Mouse (Mus musculus) kidney, embryonic 16.5 days (tissue): ENCODE data around the gene Asrgl1. TPM values are rescaled to one million over a fixed set of nuclear protein-coding genes. Genes with fewer than 3 reads are reported as not detected.

Experiments used
- ATAC-seq: fragments of 200-750 bp; cut with Nextera tagmentation; 2 replicates; pipeline ENCODE4 v1.8.0; 2017; ENCODE audit warnings: moderate TSS enrichment; ENCODE audit not compliant: low FRiP score, low TSS enrichment
- H3K27ac ChIP-seq: fragments of 300-500 bp; sonication (generic); 2 replicates; pipeline ENCODE4 v1.5.1; 2014; ENCODE audit warnings: low read length
- H3K27me3 ChIP-seq: fragments of 300-500 bp; sonication (generic); 2 replicates; pipeline ENCODE4 v1.6.1; 2014; ENCODE audit warnings: low read length, control low read depth, mixed read lengths; ENCODE audit not compliant: insufficient read depth
- H3K36me3 ChIP-seq: fragments of 300-500 bp; sonication (generic); 2 replicates; pipeline ENCODE4 v1.6.1; 2014; ENCODE audit warnings: low read length, control low read depth, mixed read lengths; ENCODE audit not compliant: insufficient read depth
- H3K4me1 ChIP-seq: fragments of 300-500 bp; sonication (generic); 2 replicates; pipeline ENCODE4 v1.6.1; 2014; ENCODE audit warnings: low read length, control low read depth, mixed read lengths; ENCODE audit not compliant: insufficient read depth
- H3K4me2 ChIP-seq: fragments of 300-500 bp; sonication (generic); replicated peaks from 2 replicates; pipeline ENCODE4 v1.6.1; 2014; ENCODE audit warnings: low read depth, low read length
- H3K4me3 ChIP-seq: fragments of 300-500 bp; sonication (generic); 2 replicates; pipeline ENCODE4 v1.5.1; 2014; ENCODE audit warnings: mild to moderate bottlenecking, low read length
- H3K9ac ChIP-seq: fragments of 300-500 bp; sonication (generic); replicated peaks from 2 replicates; pipeline ENCODE4 v1.6.1; 2014; ENCODE audit warnings: low read length
- H3K9me3 ChIP-seq: fragments of 300-500 bp; sonication (generic); 2 replicates; pipeline ENCODE4 v1.6.1; 2016; ENCODE audit warnings: low read length, control low read depth
- WGBS: fragments of 180-500 bp; shearing (Covaris S2); extraction: QIAGEN DNeasy Blood & Tissue Kit; methylation state at CpG from one replicate; pipeline ENCODE4 v1.1.7; 2014; 5-methylcytosine and 5-hydroxymethylcytosine counted together
- polyA plus RNA-seq: library from polyadenylated mRNA; unstranded; fragments of >200 nt; fragmentation: Nextera tagmentation; extraction: Ambion mirVana; gene quantifications from 2 replicates; pipeline ENCODE4 v1.2.1, GENCODE M21; 2015

Gene Asrgl1
- polyA plus RNA-seq, 1 experiment from 2014 or later = 15.1 TPM

DNA sequence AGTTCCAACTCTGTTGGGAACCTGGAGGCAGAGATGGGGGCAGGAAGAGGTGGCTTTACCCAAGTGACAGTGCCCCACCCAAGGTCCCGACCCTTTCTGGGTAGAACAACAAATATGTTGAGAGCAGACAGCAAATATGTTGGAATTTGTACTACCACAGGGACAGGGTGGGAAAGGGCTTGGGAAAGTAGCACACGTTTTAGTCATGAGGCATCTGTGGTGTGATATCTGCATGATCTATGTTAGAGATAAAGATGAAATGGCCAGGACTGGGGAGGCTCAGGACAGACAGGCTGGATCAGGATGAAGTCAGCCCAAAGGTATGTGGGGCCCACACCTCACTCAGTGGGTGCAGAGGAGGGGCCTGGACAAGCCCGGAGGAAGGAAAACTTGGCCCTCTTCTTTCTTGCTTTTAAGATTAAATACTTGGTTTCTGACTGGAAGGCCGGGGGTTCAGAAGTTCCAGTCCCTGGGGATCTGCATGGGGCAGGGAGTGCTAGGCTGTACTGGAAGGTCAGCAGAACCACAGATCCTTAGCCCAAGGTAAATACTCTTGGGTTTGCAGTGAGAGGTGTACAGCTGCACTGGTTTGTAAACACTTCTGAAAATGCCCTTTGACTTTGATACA lies 28.6 kb downstream of the Asrgl1 start:
- Histone ChIP-seq H3K4me2 (no peak overlapping the region), H3K9ac (0 out of 2 replicates have a peak overlapping the region, but pooled peaks have one; percentile 12), H3K4me3 (no peak overlapping the region), H3K27me3 (no peaks in the 10 kb centered on the region), H3K9me3 (no peaks in the 10 kb centered on the region), H3K36me3 (no peaks in the 10 kb centered on the region), H3K27ac (peak overlapping the region; percentile 54), H3K4me1 (peaks cover 9% of the 10 kb centered on the region)
- peak; percentile 60; the same call in 1 of the 2 replicates for ATAC-seq
- WGBS = 39% methylated on average over 4 of the region's 4 CpGs

DNA sequence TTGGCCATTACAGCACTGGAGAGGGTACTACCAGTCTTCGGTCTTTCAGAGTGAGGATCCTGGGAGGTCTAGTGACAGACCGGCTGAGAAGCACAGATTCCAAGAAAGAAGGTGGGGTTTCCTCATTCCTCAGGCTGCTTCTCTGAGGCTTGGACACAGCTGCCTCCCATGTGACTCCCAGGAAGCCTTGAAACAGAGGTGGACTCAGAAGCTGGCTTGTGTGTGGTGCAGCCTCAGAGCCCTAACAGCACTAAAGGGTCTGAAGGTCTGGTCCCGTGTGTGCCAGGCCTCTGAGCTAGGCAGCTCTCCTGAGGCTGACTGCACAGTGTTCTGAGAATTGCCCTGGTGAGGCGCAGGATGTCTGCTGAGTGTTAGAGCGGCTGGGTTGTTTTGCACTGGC lies 29.3 kb downstream of the Asrgl1 start:
- Histone ChIP-seq H3K9ac (0 out of 2 replicates have a peak overlapping the region, but pooled peaks have one; percentile 12), H3K27ac (peak overlapping the region; percentile 54; the same call in 1 of the 2 replicates), H3K27me3 (no peaks in the 10 kb centered on the region), H3K4me3 (no peak overlapping the region), H3K4me2 (no peak overlapping the region), H3K9me3 (no peaks in the 10 kb centered on the region), H3K4me1 (peaks cover 9% of the 10 kb centered on the region), H3K36me3 (no peaks in the 10 kb centered on the region)
- 75% methylated on average over 5 of the region's 5 CpGs for WGBS
- ATAC-seq = no peak

DNA sequence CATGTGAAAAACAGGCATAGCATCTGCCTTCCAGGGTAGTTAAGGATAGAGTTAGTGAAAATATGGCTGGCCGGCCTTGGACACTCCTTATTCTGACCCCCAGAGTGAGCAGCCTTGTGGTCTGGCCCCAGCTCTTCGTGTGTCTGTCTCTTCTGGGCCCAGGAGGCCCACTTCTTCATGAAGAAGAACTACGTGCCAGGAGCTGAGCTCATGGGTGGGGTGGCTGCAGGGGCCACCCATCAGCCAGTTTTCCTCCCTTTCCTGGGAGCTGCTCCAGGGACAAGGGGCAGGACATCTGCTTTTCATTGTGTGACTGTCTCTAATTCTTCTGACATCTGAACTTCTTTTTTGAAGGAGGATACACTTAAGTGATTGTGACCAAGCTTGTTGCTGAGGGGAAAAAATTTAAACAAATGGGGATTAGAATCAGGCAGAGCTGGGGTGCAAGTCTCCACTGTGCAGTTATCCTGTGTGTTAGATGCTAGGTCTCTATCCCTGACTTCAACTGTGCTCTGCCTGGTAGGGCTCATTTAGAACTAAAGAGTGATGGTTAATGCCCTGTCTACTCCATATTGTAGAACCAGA lies 30.2 kb downstream of the Asrgl1 start:
- H3K9ac ChIP-seq = no peak overlapping the region
- no peaks in the 10 kb centered on the region for H3K27me3 ChIP-seq
- H3K4me1 ChIP-seq = peaks cover 9% of the 10 kb centered on the region
- H3K9me3 ChIP-seq = no peaks in the 10 kb centered on the region
- WGBS = 72% methylated on average over 3 of the region's 3 CpGs
- no peak overlapping the region for H3K4me2 ChIP-seq
- ATAC-seq = no peak
- H3K36me3 ChIP-seq = no peaks in the 10 kb centered on the region
- no peak overlapping the region for H3K27ac ChIP-seq
- no peak overlapping the region for H3K4me3 ChIP-seq

DNA sequence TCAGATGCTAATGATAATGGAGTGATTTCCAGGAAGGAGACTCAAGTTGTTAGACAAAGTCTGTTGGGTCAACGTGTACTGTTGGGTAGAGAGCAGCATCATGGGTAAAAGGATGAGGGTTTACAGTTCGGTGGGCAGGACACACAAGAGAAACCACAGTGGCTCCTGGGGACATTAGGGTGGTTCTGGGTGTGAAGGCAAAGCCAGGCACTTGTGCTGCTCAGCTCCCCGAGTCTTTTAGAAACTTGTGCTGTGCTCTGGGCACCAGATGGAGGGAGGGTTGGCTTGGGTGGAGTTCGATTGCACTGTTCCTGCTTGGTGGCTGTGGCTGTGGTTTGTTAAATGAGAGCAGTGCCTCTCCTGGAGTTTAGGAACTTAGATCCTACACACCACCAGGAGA lies 31.4 kb downstream of the Asrgl1 start:
- H3K4me3 ChIP-seq = no peak overlapping the region
- no peaks in the 10 kb centered on the region for H3K9me3 ChIP-seq
- H3K27me3 ChIP-seq = no peaks in the 10 kb centered on the region
- H3K36me3 ChIP-seq = no peaks in the 10 kb centered on the region
- no peak overlapping the region for H3K9ac ChIP-seq
- no peak overlapping the region for H3K27ac ChIP-seq
- H3K4me2 ChIP-seq = no peak overlapping the region
- 74% methylated on average over 4 of the region's 4 CpGs for WGBS
- peaks cover 9% of the 10 kb centered on the region for H3K4me1 ChIP-seq
- ATAC-seq = no peak

- 78% methylated on average over 2 of the region's 2 CpGs for WGBS
- no peaks in the 10 kb centered on the region for H3K27me3 ChIP-seq
- H3K4me1 ChIP-seq = no peaks in the 10 kb centered on the region
- H3K9me3 ChIP-seq = no peaks in the 10 kb centered on the region
- no peak overlapping the region for H3K27ac ChIP-seq
- ATAC-seq = no peak
- H3K36me3 ChIP-seq = no peaks in the 10 kb centered on the region
- no peak overlapping the region for H3K4me2 ChIP-seq
- no peak overlapping the region for H3K9ac ChIP-seq
- no peak overlapping the region for H3K4me3 ChIP-seq
Observed at GRCm38 (mm10) chr19:9101062-9101457, 34.4 kb downstream of the Asrgl1 start.

GRCm38 (mm10) chr19:9100297-9101061 lies 35.0 kb downstream of the Asrgl1 start:
- H3K27me3 ChIP-seq = no peaks in the 10 kb centered on the region
- H3K9me3 ChIP-seq = no peaks in the 10 kb centered on the region
- no peak overlapping the region for H3K27ac ChIP-seq
- H3K36me3 ChIP-seq = no peaks in the 10 kb centered on the region
- no peak overlapping the region for H3K4me3 ChIP-seq
- no peak overlapping the region for H3K4me2 ChIP-seq
- H3K4me1 ChIP-seq = no peaks in the 10 kb centered on the region
- H3K9ac ChIP-seq = no peak overlapping the region
- no peak for ATAC-seq
- WGBS = 79% methylated on average over 17 of the region's 17 CpGs

GRCm38 (mm10) chr19:9099751-9100150 lies 35.7 kb downstream of the Asrgl1 start:
- WGBS = 89% methylated on average over 8 of the region's 8 CpGs
- H3K4me2 ChIP-seq = no peak overlapping the region
- H3K36me3 ChIP-seq = no peaks in the 10 kb centered on the region
- H3K9me3 ChIP-seq = no peaks in the 10 kb centered on the region
- H3K27ac ChIP-seq = no peak overlapping the region
- H3K4me3 ChIP-seq = no peak overlapping the region
- no peaks in the 10 kb centered on the region for H3K27me3 ChIP-seq
- no peaks in the 10 kb centered on the region for H3K4me1 ChIP-seq
- H3K9ac ChIP-seq = no peak overlapping the region
- ATAC-seq = no peak

DNA sequence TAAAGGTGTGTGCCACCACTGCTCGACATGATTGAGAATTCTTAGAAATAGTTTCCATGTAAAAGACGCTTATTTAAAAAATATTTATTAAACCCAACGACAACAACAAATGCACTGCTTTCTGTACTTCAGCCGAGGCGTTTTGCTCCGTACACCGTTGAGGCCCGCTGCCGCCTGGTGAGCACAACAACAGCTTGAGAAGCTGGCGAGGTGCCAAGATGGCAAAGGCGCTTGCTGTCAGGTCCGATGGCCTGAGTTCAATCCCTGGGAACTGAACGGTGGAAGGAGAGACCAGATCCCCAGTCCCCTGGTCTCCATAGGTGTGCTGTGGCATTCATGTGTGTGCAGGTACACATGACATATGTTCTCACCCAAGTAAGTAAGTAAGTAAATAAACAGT lies 38.0 kb downstream of the Asrgl1 start:
- Histone ChIP-seq H3K27ac (no peak overlapping the region), H3K9me3 (no peaks in the 10 kb centered on the region), H3K36me3 (no peaks in the 10 kb centered on the region), H3K4me3 (no peak overlapping the region), H3K4me1 (no peaks in the 10 kb centered on the region), H3K27me3 (no peaks in the 10 kb centered on the region), H3K9ac (no peak overlapping the region), H3K4me2 (no peak overlapping the region)
- WGBS = 84% methylated on average over 13 of the region's 13 CpGs
- ATAC-seq = no peak

DNA sequence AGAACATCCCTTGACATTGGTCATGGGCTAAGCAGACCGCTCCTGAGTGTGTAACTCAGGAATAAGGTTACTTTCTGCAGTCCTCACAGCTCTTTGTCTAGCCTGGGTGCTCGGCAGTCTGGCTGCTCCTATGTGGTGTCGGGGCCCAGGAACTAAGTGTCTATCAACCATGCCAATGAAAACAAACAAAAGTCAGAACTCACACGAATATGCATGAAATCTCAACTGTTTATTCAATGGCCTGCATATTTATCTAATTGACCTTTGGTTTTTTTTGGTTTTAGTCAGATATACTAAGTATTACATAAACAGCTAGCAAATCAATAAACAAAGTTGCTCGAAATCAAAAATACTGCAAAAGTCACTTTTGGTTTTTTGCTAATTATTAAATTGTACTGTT lies 40.3 kb downstream of the Asrgl1 start:
- no peak for ATAC-seq
- 72% methylated on average over 5 of the region's 5 CpGs for WGBS
- H3K27ac ChIP-seq = no peak overlapping the region

DNA sequence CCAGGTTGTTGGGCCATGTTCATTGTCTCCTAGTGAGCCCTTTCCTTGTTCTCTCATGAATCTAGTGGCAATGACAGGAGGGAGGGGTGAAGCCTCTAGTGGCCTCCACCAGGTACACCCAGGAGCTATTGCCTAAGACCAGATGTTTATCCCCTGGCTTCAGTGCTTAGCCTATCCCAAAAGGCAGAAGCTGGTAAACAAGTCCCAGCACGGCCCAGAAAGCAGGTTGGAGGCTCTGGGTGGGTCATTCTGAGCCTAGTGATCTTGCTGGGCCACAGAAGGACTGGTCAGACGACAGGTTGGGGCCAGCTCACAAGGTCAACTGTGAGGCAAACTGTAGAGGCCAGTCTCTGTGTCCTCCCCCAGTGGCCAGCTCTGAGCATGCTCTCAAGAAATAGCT lies 44.7 kb downstream of the Asrgl1 start:
- H3K4me1 ChIP-seq = no peaks in the 10 kb centered on the region
- no peaks in the 10 kb centered on the region for H3K27me3 ChIP-seq
- no peak overlapping the region for H3K9ac ChIP-seq
- H3K4me3 ChIP-seq = no peak overlapping the region
- H3K36me3 ChIP-seq = no peaks in the 10 kb centered on the region
- ATAC-seq = no peak
- H3K9me3 ChIP-seq = no peaks in the 10 kb centered on the region
- no peak overlapping the region for H3K4me2 ChIP-seq
- WGBS = 53% methylated on average over 2 of the region's 2 CpGs
- no peak overlapping the region for H3K27ac ChIP-seq

More for the DNA sequence above, 40.3 kb downstream of the Asrgl1 start:
- Histone ChIP-seq H3K4me3 (no peak overlapping the region), H3K4me1 (no peaks in the 10 kb centered on the region), H3K27me3 (no peaks in the 10 kb centered on the region), H3K36me3 (no peaks in the 10 kb centered on the region), H3K4me2 (no peak overlapping the region), H3K9ac (no peak overlapping the region), H3K9me3 (no peaks in the 10 kb centered on the region)
